Mouse (Mus musculus): ENCODE data around the gene Gucd1.

The Gucd1 gene

DNA sequence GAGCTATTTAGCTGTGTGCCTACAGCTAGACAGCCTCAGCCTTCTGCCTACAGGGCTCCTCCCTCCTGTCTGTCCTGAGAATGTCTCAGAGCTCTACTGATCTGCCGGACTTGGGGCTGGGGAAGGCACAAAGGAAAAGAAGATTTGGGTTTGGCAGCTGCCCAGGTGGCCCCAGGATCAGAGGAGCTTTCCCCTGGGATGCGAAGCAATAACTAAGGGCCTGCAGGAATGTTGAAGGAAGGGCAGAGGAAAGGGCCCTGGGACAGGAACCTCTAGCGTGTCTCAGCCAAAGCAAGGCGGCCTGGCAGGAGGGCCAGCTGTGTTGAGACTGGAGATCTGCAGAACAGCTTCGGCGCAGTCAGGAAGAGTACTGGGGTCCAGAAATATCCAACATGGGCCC is 194.8 kb downstream of the Gucd1 start:
- in situ Hi-C loops (cut with MboI; ENCODE audit: low pct_unique_long_range_greater_than_20kb in 1 of 2, low sequenced_read_pairs in 2 of 2, unreplicated experiment in 1 of 2), result no loop called here

DNA sequence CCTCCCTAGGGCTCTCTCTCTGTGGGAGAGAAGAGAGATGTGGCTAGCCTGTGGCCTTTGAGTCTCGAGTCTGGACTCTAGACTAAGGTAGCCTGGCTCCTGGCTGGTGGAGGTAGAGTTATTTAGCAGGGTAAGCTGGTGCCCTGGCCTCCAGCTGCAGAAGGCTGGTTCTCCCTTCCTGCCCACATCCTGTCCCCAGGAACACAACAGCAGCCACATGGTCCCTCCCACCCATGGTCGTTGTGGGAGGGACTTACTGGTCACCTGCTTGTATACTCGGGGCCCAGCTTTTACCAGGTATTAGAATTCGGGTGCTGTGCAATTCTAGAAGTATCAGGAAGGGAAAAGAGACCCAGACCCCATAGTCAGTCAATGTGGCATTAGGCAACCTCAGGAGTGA is 197.5 kb downstream of the Gucd1 start:
- in situ Hi-C loops (cut with MboI; ENCODE audit: low pct_unique_long_range_greater_than_20kb in 1 of 2, low sequenced_read_pairs in 2 of 2, unreplicated experiment in 1 of 2), result no loop called here

GRCm38 (mm10) chr10:75318206-75318605 is 199.6 kb downstream of the Gucd1 start:
- in situ Hi-C loops (cut with MboI; ENCODE audit: low pct_unique_long_range_greater_than_20kb in 1 of 2, low sequenced_read_pairs in 2 of 2, unreplicated experiment in 1 of 2), result loop anchor here in 1 of 2 experiments (5.0 kb wide), 1 partner anchor 119 kb away; no protein-coding TSS in a partner anchor

- in situ Hi-C loops (cut with MboI; ENCODE audit: low pct_unique_long_range_greater_than_20kb in 1 of 2, low sequenced_read_pairs in 2 of 2, unreplicated experiment in 1 of 2), result loop anchor here in 1 of 2 experiments (5.0 kb wide), 1 partner anchor 120 kb away; no protein-coding TSS in a partner anchor
These were observed 200.6 kb downstream of the Gucd1 start for GRCm38 (mm10) chr10:75316908-75317761.

GRCm38 (mm10) chr10:75316872-75316907 is 201.1 kb downstream of the Gucd1 start, which contains the start of gene Adora2a:
TSS of gene Adora2a (plus strand) at chr10:75316877.
- in situ Hi-C loops (cut with MboI; ENCODE audit: low pct_unique_long_range_greater_than_20kb in 1 of 2, low sequenced_read_pairs in 2 of 2, unreplicated experiment in 1 of 2), result loop anchor here in 1 of 2 experiments (5.0 kb wide), 1 partner anchor 121 kb away; no protein-coding TSS in a partner anchor

DNA sequence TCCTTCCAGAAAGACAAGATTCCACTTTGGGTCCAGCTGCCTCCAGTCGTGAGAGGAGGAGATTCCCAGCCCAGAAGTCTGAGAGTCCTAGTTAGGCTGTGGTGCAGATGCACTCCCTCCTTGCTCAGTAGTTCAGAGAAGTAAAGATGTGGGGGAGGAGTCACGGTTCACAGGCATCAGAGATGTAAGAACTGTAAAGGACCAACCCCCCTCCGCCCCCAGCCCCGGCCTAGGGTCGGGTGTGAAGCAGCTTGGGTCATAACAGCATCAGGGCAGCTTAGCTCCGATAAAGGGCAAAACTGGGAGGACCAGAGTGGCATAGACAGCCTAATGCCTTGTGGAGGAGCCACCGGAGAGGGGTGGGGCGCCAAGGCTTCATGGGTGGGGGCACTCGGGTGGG is 201.3 kb downstream of the Gucd1 start:
- in situ Hi-C loops (cut with MboI; ENCODE audit: low pct_unique_long_range_greater_than_20kb in 1 of 2, low sequenced_read_pairs in 2 of 2, unreplicated experiment in 1 of 2), result loop anchor here in 1 of 2 experiments (5.0 kb wide), 1 partner anchor 121 kb away; no protein-coding TSS in a partner anchor

- in situ Hi-C loops (cut with MboI; ENCODE audit: low pct_unique_long_range_greater_than_20kb in 1 of 2, low sequenced_read_pairs in 2 of 2, unreplicated experiment in 1 of 2), result loop anchor here in 1 of 2 experiments (5.0 kb wide), 1 partner anchor 122 kb away; no protein-coding TSS in a partner anchor
These were observed 202.0 kb downstream of the Gucd1 start for GRCm38 (mm10) chr10:75315756-75316155.

DNA sequence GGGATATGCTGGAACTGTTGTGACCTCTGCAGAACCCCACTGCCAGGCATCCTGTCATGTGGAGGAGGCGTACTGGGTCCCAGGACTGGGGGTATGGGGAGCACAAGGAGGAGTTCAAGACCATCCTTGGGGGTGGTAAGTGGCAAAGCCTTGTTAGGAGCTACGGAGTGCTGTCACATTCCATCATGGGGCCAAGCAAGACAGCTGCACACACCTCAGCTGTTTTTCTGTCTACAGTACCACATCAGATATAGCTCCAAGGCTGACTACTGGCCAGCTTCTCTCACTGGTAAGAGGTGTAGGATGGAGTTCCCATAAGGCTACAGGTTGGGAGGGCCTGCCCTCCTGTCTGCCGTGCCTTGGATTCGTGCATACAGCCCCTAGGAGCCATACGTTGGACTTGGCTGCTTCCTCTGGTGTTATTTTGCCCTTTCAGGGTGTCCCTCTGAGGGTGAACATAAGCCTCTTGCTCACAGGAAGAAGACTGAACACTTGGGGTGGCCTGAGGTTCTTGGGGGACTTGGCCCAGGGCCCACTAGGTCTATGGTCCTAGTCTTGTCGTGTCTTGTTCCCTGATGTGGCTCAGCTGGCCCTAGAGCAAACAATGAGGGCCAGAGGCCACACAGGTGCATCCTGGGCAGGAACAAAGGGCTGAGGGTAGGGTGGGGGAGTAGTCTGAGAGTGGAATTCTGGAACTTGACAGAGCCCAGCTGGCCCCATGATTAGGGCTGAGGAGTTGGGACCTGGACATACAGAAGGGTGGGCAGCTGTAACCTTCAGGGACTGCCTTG is 203.4 kb downstream of the Gucd1 start:
- in situ Hi-C loops (cut with MboI; ENCODE audit: low pct_unique_long_range_greater_than_20kb in 1 of 2, low sequenced_read_pairs in 2 of 2, unreplicated experiment in 1 of 2), result no loop called here

DNA sequence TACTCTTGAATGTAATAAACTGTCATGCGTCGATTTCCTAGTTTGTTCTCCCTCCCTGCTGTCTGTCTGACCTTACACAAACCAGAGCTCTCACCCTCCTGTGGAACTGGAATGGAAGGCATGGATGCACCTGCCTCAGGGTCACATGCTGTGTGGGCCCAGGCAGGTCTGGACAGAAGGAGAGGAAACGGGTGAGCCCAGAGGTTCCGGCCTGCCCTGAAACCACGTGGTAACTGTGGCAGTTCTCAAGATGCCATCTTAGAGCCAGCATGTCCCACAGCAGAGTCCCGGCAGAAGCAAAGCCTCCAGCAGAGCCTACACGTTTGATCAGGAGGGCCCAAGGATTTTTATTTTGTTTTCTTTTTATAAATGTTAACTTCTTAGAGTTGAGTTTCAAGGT is 205.4 kb downstream of the Gucd1 start:
- in situ Hi-C loops (cut with MboI; ENCODE audit: low pct_unique_long_range_greater_than_20kb in 1 of 2, low sequenced_read_pairs in 2 of 2, unreplicated experiment in 1 of 2), result no loop called here

- in situ Hi-C loops (cut with MboI; ENCODE audit: low pct_unique_long_range_greater_than_20kb in 1 of 2, low sequenced_read_pairs in 2 of 2, unreplicated experiment in 1 of 2), result no loop called here
These were observed 210.6 kb downstream of the Gucd1 start for GRCm38 (mm10) chr10:75307130-75307529.

DNA sequence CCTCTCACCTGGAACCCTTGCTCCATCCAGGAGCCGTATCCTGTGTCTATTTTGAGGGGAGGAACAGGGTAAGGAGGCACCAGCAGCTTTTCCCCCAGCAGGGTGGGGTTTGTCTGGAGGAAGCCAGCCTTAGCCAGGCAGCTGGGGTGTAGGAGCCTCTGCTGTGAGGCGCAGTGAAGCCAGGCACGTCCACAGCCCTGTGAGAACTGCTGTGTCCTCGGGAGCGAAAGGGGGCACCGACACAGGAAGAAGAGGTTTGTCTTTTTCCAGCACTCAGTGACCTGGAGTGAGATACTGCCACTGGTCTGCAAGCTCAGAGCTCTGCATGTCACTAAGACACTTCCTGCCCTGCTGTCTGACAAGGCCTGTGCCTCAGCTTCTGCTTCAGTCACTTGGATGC is 213.4 kb downstream of the Gucd1 start:
- in situ Hi-C loops (cut with MboI; ENCODE audit: low pct_unique_long_range_greater_than_20kb in 1 of 2, low sequenced_read_pairs in 2 of 2, unreplicated experiment in 1 of 2), result no loop called here

GRCm38 (mm10) chr10:75304049-75304405 is 213.7 kb downstream of the Gucd1 start:
- in situ Hi-C loops (cut with MboI; ENCODE audit: low pct_unique_long_range_greater_than_20kb in 1 of 2, low sequenced_read_pairs in 2 of 2, unreplicated experiment in 1 of 2), result no loop called here

- in situ Hi-C loops (cut with MboI; ENCODE audit: low pct_unique_long_range_greater_than_20kb in 1 of 2, low sequenced_read_pairs in 2 of 2, unreplicated experiment in 1 of 2), result no loop called here
These were observed 214.3 kb downstream of the Gucd1 start for GRCm38 (mm10) chr10:75303324-75304048.

- in situ Hi-C loops (cut with MboI; ENCODE audit: low pct_unique_long_range_greater_than_20kb in 1 of 2, low sequenced_read_pairs in 2 of 2, unreplicated experiment in 1 of 2), result no loop called here
These were observed 215.2 kb downstream of the Gucd1 start for GRCm38 (mm10) chr10:75302536-75302935.

DNA sequence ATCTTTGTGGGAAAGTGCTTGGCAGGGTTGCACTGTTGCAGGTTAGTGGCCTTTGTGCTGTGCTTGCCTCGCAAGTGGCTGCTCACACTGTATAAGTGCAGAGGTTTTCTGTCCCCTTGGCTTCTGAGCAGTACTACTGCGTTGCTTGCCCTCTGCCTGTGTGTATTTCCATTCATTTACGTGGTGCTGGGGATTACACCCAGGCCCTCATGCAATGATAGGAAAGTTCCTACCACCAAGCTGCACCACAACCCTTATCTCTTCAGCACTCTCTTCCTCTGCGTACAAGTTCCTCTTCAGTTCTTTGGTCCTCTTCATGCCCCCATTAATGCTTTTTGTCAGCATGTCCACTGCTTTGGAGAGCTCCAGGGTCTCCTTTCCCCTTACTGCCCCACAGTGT is 215.8 kb downstream of the Gucd1 start:
- in situ Hi-C loops (cut with MboI; ENCODE audit: low pct_unique_long_range_greater_than_20kb in 1 of 2, low sequenced_read_pairs in 2 of 2, unreplicated experiment in 1 of 2), result no loop called here

DNA sequence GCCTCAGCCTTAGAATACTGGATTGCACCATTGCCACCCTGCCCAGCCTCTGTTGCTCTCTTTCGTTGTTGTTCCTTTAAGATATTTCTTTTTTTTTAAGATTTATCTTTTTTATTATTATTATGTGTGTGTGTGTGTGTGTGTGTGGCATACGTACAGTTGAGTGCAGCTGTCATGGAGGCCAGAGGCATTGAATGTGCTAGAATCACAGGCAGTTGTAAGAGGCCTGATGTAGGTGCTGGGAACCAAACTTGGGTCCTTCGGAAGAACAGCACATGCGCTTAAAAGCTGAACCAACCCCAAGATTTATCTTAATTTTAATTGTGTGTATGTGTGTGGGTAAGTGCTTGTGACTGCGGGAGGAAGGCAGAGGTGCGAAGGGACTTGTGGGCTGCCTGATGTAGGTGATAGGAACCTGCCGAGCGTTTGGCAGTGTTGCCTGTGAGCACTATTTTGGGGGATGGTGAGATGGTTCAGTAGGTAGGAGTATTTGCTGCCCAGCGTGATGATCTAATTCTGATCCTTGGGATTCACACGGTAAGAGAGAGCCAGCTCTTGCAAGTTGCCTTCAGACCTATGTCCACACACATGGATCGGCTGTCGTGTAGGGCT is 216.5 kb downstream of the Gucd1 start:
- in situ Hi-C loops (cut with MboI; ENCODE audit: low pct_unique_long_range_greater_than_20kb in 1 of 2, low sequenced_read_pairs in 2 of 2, unreplicated experiment in 1 of 2), result no loop called here
